Mouse (Mus musculus): Measurements from ENCODE around the gene Frat2.

DNA sequence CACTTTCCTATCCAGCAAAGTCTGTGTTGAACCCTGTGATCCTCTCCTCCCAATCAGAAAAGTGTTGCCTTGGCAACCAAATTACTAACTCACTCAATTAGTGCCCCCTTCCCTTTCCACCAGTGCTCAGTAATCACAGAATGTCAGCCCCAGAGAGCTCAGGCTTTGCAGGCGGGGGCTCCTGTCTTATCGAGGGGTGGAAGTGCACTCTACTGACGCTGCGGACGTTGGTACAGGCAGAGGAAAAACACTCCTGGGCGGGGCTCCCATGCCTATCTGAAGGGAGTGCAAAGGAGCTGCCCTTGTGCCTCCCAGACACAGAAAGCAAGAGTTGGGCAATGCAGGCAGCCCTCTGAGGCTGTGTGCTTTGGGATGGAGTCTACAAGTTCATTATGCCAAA, 12.1 kb downstream of the Frat2 start:
- no peak for TF ChIP-seq CTCF (IDR thresholded peaks at IDR 0.05; ENCODE audit: control insufficient read depth, insufficient read depth, insufficient read length)
- no peak for TF ChIP-seq CEBPB (IDR thresholded peaks at IDR 0.05; ENCODE audit: low read depth)
- TF ChIP-seq USF1 (IDR thresholded peaks at IDR 0.05; ENCODE audit: low read depth) = no peak
- no peak for TF ChIP-seq MYOG (IDR thresholded peaks at IDR 0.05; ENCODE audit: control insufficient read depth, extremely low read depth, insufficient read length)
- TF ChIP-seq FOSL1 (IDR thresholded peaks at IDR 0.05; ENCODE audit: insufficient read depth, low read length, poor library complexity, severe bottlenecking) = no peak
- TF ChIP-seq MAX (IDR thresholded peaks at IDR 0.05) = no peak
- no peak for TF ChIP-seq MYOD1 (IDR thresholded peaks at IDR 0.05; ENCODE audit: control insufficient read depth, insufficient read length, low read depth)
